Mouse (Mus musculus) myocyte (in vitro differentiated cells): ENCODE measurements around the gene Hnrnpf.

Source experiments
- CEBPB ChIP-seq: IDR thresholded peaks from 2 replicates; pipeline ENCODE4 v1.6.1; 2011; ENCODE audit warnings: mild to moderate bottlenecking, moderate library complexity; ENCODE audit not compliant: poor library complexity, insufficient read depth, severe bottlenecking
- E2F4 ChIP-seq: IDR thresholded peaks from one replicate; pipeline ENCODE4 v1.6.1; 2011; ENCODE audit warnings: mild to moderate bottlenecking, control low read depth, moderate library complexity; ENCODE audit not compliant: insufficient read depth
- POLR2A ChIP-seq: IDR thresholded peaks from one replicate; pipeline ENCODE4 v1.6.1; 2011; ENCODE audit warnings: low read depth, mild to moderate bottlenecking, control low read depth, moderate library complexity; ENCODE audit not compliant: insufficient read length
- POLR2AphosphoS2 ChIP-seq: IDR thresholded peaks from one replicate; pipeline ENCODE4 v1.6.1; 2011; ENCODE audit warnings: low read depth, control low read depth; ENCODE audit not compliant: insufficient read length
- SRF ChIP-seq: IDR thresholded peaks from one replicate; pipeline ENCODE4 v1.6.1; 2011; ENCODE audit warnings: low read depth; ENCODE audit not compliant: control insufficient read depth, insufficient read length
- TCF12 ChIP-seq: IDR thresholded peaks from one replicate; pipeline ENCODE4 v1.6.1; 2011; ENCODE audit warnings: mild to moderate bottlenecking, control low read depth; ENCODE audit not compliant: poor library complexity, insufficient read depth, severe bottlenecking
- USF1 ChIP-seq: IDR thresholded peaks from one replicate; pipeline ENCODE4 v1.6.1; 2011; ENCODE audit warnings: low read depth, mild to moderate bottlenecking, control low read depth, moderate library complexity

DNA sequence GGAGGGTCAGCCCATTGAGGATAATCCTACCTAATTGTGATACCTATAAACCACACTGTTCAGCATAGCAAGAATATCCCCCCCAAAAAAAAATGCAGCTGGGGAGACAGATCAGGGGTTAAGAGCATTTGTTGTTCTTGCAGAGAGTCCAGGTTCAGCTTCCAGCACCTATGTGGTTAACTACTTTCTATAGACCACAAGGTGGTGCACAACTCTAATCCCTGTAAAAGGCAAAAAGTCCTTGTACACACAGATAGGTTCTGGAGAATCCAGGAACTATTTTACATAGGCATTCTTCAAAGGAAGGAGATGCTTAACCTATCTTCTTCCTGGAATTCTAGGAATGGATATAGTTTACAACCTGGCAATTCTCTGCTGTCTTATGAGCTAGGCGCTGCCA is 42.1 kb upstream of the Hnrnpf start:
- no peak for TF ChIP-seq POLR2A
- TF ChIP-seq USF1, result no peak
- TF ChIP-seq CEBPB, result no peak
- no peak for TF ChIP-seq E2F4
- no peak for TF ChIP-seq TCF12
- TF ChIP-seq POLR2AphosphoS2, result no peak
- no peak for TF ChIP-seq SRF
